Mouse (Mus musculus) hindbrain, embryonic 16.5 days (tissue): ENCODE results near the gene Myh6. TPM values are rescaled to one million over a fixed set of nuclear protein-coding genes. Genes with fewer than 3 reads are reported as not detected.
"Not testable (repeated sequence)": the region's sequence is repeated elsewhere in the genome, so short reads cannot be mapped to it uniquely, and the experiment has no call there.

ENCODE experiments used
- ATAC-seq: fragments of 200-750 bp; cut with Nextera tagmentation; 2 replicates; pipeline ENCODE4 v1.8.0; 2017; ENCODE audit warnings: moderate TSS enrichment, moderate library complexity
- H3K27ac ChIP-seq: fragments of 300-500 bp; sonication (generic); 2 replicates; pipeline ENCODE4 v1.5.1; 2014; ENCODE audit warnings: low read depth, mild to moderate bottlenecking, control low read depth, low read length, moderate library complexity
- H3K27me3 ChIP-seq: fragments of 300-500 bp; sonication (generic); replicated peaks from 2 replicates; pipeline ENCODE4 v1.6.1; 2014; ENCODE audit warnings: low read length; ENCODE audit not compliant: control insufficient read depth, insufficient read depth
- H3K36me3 ChIP-seq: fragments of 300-500 bp; sonication (generic); 2 replicates; pipeline ENCODE4 v1.6.1; 2014; ENCODE audit warnings: mild to moderate bottlenecking, low read length, moderate library complexity, mixed read lengths; ENCODE audit not compliant: control insufficient read depth, insufficient read depth
- H3K4me1 ChIP-seq: fragments of 300-500 bp; sonication (generic); 2 replicates; pipeline ENCODE4 v1.6.1; 2014; ENCODE audit warnings: low read depth, low read length; ENCODE audit not compliant: control insufficient read depth, insufficient read depth
- H3K4me2 ChIP-seq: fragments of 300-500 bp; sonication (generic); 2 replicates; pipeline ENCODE4 v1.6.1; 2014; ENCODE audit warnings: mild to moderate bottlenecking, low read length, control low read depth, moderate library complexity
- H3K4me3 ChIP-seq: fragments of 300-500 bp; sonication (generic); 2 replicates; pipeline ENCODE4 v1.5.1; 2014; ENCODE audit warnings: mild to moderate bottlenecking, low read length, control low read depth, moderate library complexity
- H3K9ac ChIP-seq: fragments of 300-500 bp; sonication (generic); 2 replicates; pipeline ENCODE4 v1.6.1; 2014; ENCODE audit warnings: low read depth, mild to moderate bottlenecking, control low read depth, low read length, moderate library complexity
- H3K9me3 ChIP-seq: fragments of 300-500 bp; sonication (generic); 2 replicates; pipeline ENCODE4 v1.6.1; 2014; ENCODE audit warnings: mild to moderate bottlenecking, low read length, moderate library complexity; ENCODE audit not compliant: control insufficient read depth
- WGBS: fragments of 180-500 bp; shearing (Covaris S2); extraction: QIAGEN DNeasy Blood & Tissue Kit; methylation state at CpG from one replicate; pipeline ENCODE4 v1.1.7; 2014; 5-methylcytosine and 5-hydroxymethylcytosine counted together
- polyA plus RNA-seq: library from polyadenylated mRNA; unstranded; fragments of >200 nt; fragmentation: Nextera tagmentation; extraction: Ambion mirVana; gene quantifications from 2 replicates; pipeline ENCODE4 v1.2.1, GENCODE M21; 2015

Gene Myh6
- polyA plus RNA-seq, 1 experiment from 2014 or later = 1.8 TPM

- Histone ChIP-seq H3K4me2 (no peak overlapping the region), H3K4me3 (no peak overlapping the region), H3K9ac (no peak overlapping the region), H3K4me1 (no peaks in the 10 kb centered on the region), H3K27me3 (no peaks in the 10 kb centered on the region), H3K36me3 (no peaks in the 10 kb centered on the region), H3K9me3 (no peaks in the 10 kb centered on the region), H3K27ac (no peak overlapping the region)
- ATAC-seq = no peak
- WGBS = 90% methylated on average over 3 of the region's 3 CpGs
Measured at GRCm38 (mm10) chr14:54955481-54955880, 11.2 kb downstream of the Myh6 start.

- H3K9me3 ChIP-seq = no peaks in the 10 kb centered on the region
- H3K4me2 ChIP-seq = no peak overlapping the region
- H3K4me3 ChIP-seq = no peak overlapping the region
- H3K4me1 ChIP-seq = no peaks in the 10 kb centered on the region
- H3K27me3 ChIP-seq = no peaks in the 10 kb centered on the region
- H3K27ac ChIP-seq = no peak overlapping the region
- ATAC-seq = no peak
- no peaks in the 10 kb centered on the region for H3K36me3 ChIP-seq
- 84% methylated on average over 3 of the region's 3 CpGs for WGBS
- no peak overlapping the region for H3K9ac ChIP-seq
Measured at GRCm38 (mm10) chr14:54954474-54954873, 12.3 kb downstream of the Myh6 start.

GRCm38 (mm10) chr14:54953664-54954206, 13.0 kb downstream of the Myh6 start:
- H3K9me3 ChIP-seq = no peaks in the 10 kb centered on the region
- no peak overlapping the region for H3K9ac ChIP-seq
- no peak overlapping the region for H3K27ac ChIP-seq
- no peak overlapping the region for H3K4me3 ChIP-seq
- no peaks in the 10 kb centered on the region for H3K4me1 ChIP-seq
- ATAC-seq = no peak
- H3K4me2 ChIP-seq = no peak overlapping the region
- no peaks in the 10 kb centered on the region for H3K36me3 ChIP-seq
- H3K27me3 ChIP-seq = no peaks in the 10 kb centered on the region
- WGBS = 94% methylated on average over 8 of the region's 8 CpGs

- no peaks in the 10 kb centered on the region for H3K4me1 ChIP-seq
- H3K9me3 ChIP-seq = no peaks in the 10 kb centered on the region
- 90% methylated on average over 6 of the region's 6 CpGs for WGBS
Measured at GRCm38 (mm10) chr14:54951587-54951986, 15.1 kb downstream of the Myh6 start.

GRCm38 (mm10) chr14:54950493-54950892, 16.2 kb downstream of the Myh6 start:
- no peak overlapping the region for H3K4me2 ChIP-seq
- H3K9ac ChIP-seq = no peak overlapping the region
- H3K4me1 ChIP-seq = no peaks in the 10 kb centered on the region
- no peak overlapping the region for H3K27ac ChIP-seq
- no peaks in the 10 kb centered on the region for H3K36me3 ChIP-seq
- no peaks in the 10 kb centered on the region for H3K9me3 ChIP-seq
- no peak overlapping the region for H3K4me3 ChIP-seq
- WGBS = 64% methylated on average over 12 of the region's 12 CpGs
- no peak for ATAC-seq
- H3K27me3 ChIP-seq = no peaks in the 10 kb centered on the region

More at GRCm38 (mm10) chr14:54951587-54951986, 15.1 kb downstream of the Myh6 start:
- Histone ChIP-seq H3K9ac (no peak overlapping the region), H3K4me3 (no peak overlapping the region), H3K27me3 (no peaks in the 10 kb centered on the region), H3K27ac (no peak overlapping the region), H3K4me2 (no peak overlapping the region), H3K36me3 (no peaks in the 10 kb centered on the region)
- ATAC-seq = no peak

- Histone ChIP-seq H3K9ac (no peak overlapping the region), H3K36me3 (no peaks in the 10 kb centered on the region), H3K4me3 (no peak overlapping the region), H3K4me2 (no peak overlapping the region), H3K27me3 (no peaks in the 10 kb centered on the region), H3K9me3 (no peaks in the 10 kb centered on the region), H3K4me1 (no peaks in the 10 kb centered on the region), H3K27ac (no peak overlapping the region)
- no peak for ATAC-seq
- 87% methylated on average over 9 of the region's 9 CpGs for WGBS
Measured at GRCm38 (mm10) chr14:54948781-54949180, 17.9 kb downstream of the Myh6 start.

GRCm38 (mm10) chr14:54947008-54947407, 19.7 kb downstream of the Myh6 start:
- H3K4me3 ChIP-seq, H3K9me3 ChIP-seq, H3K4me1 ChIP-seq, H3K27me3 ChIP-seq, H3K27ac ChIP-seq, H3K4me2 ChIP-seq, H3K36me3 ChIP-seq, H3K9ac ChIP-seq, ATAC-seq: not testable (repeated sequence)
- 82% methylated on average over 10 of the region's 11 CpGs for WGBS

GRCm38 (mm10) chr14:54945975-54946704, 20.6 kb downstream of the Myh6 start:
- H3K27ac ChIP-seq = no peak overlapping the region

GRCm38 (mm10) chr14:54944939-54945338, 21.8 kb downstream of the Myh6 start:
- H3K4me2 ChIP-seq = no peak overlapping the region
- no peak for ATAC-seq
- no peak overlapping the region for H3K9ac ChIP-seq
- no peaks in the 10 kb centered on the region for H3K9me3 ChIP-seq
- H3K36me3 ChIP-seq = no peaks in the 10 kb centered on the region
- WGBS = 78% methylated on average over 2 of the region's 2 CpGs
- no peak overlapping the region for H3K4me3 ChIP-seq
- H3K27me3 ChIP-seq = no peaks in the 10 kb centered on the region
- H3K27ac ChIP-seq = no peak overlapping the region
- H3K4me1 ChIP-seq = no peaks in the 10 kb centered on the region

More at GRCm38 (mm10) chr14:54945975-54946704, 20.6 kb downstream of the Myh6 start:
- Histone ChIP-seq H3K9me3 (no peaks in the 10 kb centered on the region), H3K9ac (no peak overlapping the region), H3K4me1 (no peaks in the 10 kb centered on the region), H3K4me3 (no peak overlapping the region), H3K4me2 (no peak overlapping the region), H3K36me3 (no peaks in the 10 kb centered on the region), H3K27me3 (no peaks in the 10 kb centered on the region)
- ATAC-seq = no peak
- 82% methylated on average over 19 of the region's 19 CpGs for WGBS
